Mouse (Mus musculus): ENCODE measurements around the gene Tmem270.

Gene Tmem270

DNA sequence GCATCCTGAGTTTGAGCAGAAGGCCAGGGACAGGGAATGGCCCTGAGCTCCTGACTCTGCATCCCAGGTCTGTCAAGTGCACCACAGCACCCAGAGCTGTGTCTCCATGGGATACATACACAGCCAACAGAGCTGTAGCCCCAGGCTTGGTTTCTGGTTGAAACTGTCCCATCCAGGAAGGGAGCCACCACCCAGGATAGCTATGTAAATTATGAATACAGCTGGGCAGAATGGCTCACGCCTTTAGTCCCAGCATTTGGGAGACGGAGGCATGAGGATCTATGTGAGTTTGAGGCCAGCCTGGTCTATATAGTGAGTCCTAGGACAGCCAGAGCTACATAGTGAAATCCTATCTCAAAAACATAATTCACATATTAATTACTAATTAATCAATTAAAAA, 23.5 kb upstream of the Tmem270 start:
- no peak for DNase-seq (ENCODE audit: low spot score in 2 of 2)

DNA sequence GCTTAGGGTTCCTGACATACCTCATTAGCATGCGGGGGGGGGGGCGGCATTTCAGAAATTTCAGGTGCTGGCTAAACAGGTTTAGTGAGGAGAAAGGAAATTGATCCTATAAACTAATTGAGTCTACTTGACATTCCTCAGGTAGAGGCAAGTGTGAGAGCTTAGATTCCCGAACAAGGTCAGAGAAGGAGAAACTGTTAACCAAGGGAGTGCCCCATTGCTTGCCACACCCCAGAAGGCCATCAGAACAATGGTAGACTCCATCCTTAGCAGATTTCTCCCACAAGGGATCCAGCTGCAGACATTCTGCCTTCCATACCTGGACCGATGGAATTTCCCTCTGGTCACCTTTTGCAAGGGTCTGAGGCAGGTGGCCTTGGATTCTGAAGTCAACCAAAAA, 20.2 kb upstream of the Tmem270 start:
- DNase-seq (ENCODE audit: low spot score in 2 of 2), result no peak

DNA sequence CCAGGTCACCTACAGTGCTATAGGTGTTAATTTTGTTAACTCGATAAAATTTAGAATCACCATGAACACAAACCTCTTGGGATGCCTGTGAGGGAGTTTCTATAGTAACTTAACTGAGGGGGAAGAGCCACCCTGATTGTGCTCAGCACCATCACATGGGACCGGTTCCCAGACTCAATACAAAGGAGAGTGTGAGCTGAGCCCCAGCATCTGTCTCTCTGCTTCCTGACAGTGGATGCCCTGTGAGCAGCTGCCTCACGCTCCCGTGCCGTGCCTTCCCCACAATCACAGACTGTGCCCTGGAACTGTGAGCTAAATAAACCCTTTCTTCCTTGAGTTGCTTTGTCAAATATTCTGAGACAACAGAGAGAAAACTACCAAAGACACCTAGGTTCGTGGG, 16.6 kb upstream of the Tmem270 start:
- no peak for DNase-seq (ENCODE audit: low spot score in 2 of 2)

DNA sequence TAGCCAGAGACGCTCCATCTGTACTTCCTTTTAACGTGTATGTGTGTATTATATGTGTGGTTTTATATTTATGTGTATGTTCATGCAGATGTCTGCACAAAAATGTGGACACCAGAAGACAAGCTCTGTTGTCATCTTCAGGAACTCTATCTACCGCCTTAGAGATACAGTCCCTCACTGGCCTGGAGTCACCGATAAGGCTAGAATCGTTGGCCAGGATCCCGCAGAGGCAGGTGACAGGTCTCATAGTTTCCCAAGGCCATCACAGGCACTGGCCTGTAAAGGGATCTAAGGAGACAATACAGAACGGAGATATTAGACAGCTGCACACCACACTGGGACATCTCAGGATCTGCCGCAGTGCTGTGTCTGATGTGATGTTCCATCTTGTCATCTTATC, 14.6 kb upstream of the Tmem270 start:
- no peak for DNase-seq (ENCODE audit: low spot score in 2 of 2)

DNA sequence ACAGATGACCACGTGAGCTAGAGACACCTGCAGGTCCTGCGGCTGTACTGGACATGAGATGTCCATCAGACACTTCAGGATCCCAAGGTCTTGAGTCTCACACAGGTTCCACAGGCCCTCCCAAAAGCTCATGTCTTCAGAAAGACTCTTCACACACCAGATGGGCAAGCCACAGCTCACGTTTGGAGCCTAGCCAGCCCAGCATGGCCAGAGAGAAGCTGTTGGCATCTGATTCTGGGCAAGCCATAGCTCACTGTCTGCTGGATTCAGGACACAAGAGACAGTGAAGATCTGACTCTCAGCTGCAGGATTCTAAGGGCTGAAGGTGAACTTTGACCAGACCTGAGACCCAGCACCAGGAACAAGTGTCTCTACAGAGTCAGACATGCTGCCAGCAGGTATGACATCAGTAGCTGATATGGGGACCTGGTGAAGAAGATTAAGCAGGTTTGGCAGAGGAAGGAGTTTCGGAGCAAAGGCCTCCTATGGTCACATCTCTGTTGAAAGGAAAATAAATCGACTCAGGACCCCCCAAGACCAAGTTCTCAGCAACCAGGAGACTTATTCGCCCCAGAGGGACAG, 13.7 kb upstream of the Tmem270 start:
- DNase-seq (ENCODE audit: low spot score in 2 of 2), result no peak

DNA sequence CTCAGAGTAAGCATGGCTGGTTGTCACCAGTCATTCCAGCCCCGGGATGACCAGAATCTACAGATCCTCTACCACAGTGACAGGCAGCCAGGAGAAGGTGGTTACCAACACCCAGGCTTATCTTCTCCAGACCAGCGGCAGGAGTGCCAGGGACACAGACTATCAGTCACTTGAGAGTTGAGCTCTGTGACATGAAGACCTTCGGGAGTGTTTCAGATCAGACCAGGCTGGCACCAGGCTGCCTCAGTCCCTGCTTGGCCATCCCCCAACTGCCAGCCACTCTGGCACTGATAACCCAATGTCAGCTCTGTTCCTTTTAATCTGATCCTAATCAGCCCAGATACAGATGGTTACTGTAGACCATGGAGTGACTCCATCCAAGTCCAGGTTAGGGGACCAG, 12.6 kb upstream of the Tmem270 start:
- no peak for DNase-seq (ENCODE audit: low spot score in 2 of 2)

DNA sequence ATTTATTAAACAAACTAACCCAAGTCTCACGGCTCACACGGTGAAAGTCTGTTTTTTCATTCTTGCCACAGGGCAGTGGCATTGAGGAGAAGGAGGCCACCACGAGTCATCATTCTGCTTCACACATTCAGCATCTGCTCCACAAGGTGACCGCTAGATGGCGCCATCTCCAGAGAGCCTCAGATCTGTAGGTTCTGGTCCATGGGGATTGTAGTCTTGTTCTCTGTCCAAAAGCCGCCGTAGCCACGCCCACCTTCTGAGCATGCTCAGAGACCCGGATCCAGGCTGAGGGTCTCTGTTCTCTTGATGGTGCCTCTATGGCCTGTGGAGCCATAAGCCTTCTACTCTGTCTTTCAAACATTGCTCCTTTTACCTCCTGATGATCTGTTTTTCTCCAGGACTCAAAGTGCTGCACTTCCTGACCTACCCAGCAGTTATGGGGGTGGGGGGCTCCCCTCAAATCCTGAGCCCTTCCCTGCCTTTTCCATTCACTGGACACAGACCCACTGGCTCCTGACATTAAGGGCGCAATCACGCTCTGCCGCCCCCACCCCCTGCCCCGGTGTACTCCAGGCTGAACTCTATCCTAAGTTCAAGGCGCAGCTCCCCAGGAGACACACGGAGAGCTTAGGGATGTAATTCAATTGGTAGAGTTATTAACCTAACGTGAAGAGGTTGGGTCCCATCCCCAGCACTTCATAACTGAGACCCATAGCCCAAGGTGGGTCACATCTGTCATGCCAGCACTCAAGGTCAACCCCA, 11.7 kb upstream of the Tmem270 start:
- DNase-seq (ENCODE audit: low spot score in 2 of 2), result peak; percentile 57 to 62

DNA sequence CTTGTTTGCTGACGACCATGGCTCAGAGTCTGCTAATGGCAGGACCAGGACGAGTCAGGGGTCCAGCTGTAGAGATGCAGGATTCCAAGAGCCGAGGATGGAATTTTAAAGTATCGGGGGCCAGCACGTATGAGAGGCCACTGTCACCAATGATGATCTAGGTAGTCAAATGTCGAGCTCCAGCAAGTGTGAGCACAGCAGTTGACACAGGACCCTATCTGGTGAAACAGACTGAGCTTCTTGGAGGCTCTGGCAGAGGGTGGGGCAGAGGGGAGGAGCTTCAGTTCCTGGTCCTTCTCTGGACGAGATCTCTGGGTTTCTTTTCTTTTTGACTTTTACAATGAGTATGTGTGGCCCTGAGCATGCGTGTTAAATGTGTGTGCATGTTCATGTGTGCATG, 8.8 kb upstream of the Tmem270 start, which contains the start of gene Cldn13:
TSS of gene Cldn13 (minus strand) at position 216 of the 400 bp plus-strand sequence.
- no peak for DNase-seq (ENCODE audit: low spot score in 2 of 2)

DNA sequence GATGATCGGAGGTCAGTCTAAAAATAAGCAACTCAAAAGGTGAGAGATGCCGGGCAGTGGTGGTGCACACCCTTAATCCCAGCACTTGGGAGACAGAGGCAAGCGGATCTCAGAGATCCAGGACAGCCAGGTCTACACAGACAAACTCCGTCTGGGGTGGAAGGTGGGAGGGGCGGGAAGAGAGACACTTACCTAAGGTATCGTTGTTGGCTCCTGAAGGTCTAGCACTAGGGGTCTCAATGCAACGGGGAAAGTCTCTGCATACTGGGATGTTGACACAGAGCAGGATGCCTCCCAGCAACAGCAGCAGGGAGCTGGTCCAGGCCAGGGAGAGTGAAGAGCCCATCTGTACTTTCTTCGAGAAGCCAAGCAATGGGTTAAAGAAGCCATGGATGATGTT, 8.0 kb upstream of the Tmem270 start:
- DNase-seq (ENCODE audit: low spot score in 2 of 2), result no peak

DNA sequence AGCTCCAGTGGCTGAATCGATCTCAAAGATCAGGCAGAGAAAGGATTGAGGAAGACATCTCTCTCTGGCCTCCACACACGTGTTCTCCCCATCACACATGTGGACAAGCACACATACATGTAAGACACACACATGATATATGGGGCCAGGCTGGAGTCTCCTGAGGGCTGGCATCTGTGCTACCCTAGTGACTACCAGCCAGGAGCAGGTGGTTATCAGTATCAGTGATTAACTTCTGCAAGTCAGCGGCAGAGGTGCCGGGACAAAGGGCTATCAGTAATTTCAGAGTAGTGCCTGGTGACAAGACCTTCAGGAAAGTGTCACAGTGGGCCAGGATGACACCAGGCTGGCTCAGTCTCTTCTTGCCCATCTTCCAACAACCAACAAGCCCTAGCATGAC, 7.2 kb upstream of the Tmem270 start:
- DNase-seq (ENCODE audit: low spot score in 2 of 2), result no peak

DNA sequence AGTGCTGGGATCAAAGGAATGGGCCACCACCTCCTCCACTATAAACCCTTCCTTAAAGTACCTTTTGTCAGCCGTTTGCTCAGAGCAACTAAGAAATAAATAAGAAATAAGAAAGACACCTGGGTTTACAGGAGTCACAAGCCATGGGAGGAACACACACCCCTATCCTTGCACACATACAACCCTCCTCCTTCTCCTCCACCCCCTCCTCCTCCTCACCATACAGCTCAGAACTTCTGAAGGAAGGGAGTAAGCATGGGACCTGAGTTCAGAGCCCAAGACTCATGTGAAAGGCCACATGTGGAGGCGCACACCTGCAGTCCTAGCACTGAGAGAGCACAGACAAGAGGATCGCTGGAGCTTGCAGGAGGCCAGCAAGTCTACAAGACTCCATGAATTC, 6.8 kb upstream of the Tmem270 start:
- no peak for DNase-seq (ENCODE audit: low spot score in 2 of 2)

DNA sequence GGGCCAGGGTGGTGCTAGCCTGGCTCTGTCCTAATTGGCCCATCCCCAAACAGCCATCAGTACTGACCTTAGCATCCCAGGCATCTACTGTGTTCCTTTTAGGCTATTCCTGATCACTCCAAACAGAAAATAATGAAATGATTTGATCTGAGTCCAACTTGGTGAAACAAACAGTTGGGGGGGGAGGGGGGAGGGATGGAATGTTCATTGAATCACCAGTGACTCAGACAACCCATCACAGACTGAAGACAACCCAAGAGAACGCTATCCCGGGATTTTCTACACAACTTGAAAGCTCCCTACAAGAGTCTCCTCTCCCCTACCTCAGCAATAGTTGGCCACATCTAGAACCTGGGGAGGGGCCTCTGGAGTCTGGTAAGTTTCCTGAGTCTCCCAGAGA, 5.4 kb upstream of the Tmem270 start:
- DNase-seq (ENCODE audit: low spot score in 2 of 2), result no peak

DNA sequence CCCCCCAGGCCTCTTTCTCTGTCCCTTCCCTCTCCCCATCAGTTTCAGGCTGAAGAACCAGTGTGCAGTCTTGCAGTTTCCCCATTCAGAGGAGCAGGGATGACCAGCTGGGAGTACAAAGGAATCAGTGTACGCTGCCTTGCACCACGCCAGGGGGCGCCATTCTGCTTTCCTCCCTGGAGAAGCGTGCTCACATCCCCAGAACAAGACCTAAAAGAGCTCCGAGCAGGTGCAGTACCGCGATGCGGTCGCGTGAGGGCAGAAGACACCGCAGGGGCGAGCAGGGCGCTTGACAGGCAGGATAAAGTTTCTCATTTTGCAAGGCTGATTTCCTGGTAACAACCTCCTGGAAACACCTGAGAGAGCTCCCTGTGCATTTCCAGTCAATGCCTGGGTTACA, 602 bp upstream of the Tmem270 start:
- peak; percentile 52 to 75 for DNase-seq (ENCODE audit: low spot score in 2 of 2)

DNA sequence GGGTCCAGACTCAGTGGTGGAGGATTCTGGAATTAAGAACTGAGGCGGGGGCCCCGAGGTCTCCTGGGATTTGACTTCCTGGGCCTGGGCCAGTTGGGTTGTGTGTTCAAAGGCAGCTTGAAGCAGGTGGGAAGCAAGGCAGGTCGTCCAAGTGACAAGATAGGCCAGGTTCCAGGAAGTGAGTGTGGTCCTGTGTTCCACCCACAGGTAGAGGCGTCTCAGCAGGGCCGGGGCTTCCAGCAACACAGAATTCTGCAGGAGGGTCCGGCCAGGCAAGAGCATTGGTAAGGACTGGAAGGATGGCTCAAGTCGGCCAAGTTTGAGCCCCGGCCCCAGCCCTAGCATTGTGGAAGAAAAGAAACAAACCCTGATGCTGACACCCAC, 4.9 kb downstream of the Tmem270 start:
- no peak for DNase-seq (ENCODE audit: low spot score in 2 of 2)

DNA sequence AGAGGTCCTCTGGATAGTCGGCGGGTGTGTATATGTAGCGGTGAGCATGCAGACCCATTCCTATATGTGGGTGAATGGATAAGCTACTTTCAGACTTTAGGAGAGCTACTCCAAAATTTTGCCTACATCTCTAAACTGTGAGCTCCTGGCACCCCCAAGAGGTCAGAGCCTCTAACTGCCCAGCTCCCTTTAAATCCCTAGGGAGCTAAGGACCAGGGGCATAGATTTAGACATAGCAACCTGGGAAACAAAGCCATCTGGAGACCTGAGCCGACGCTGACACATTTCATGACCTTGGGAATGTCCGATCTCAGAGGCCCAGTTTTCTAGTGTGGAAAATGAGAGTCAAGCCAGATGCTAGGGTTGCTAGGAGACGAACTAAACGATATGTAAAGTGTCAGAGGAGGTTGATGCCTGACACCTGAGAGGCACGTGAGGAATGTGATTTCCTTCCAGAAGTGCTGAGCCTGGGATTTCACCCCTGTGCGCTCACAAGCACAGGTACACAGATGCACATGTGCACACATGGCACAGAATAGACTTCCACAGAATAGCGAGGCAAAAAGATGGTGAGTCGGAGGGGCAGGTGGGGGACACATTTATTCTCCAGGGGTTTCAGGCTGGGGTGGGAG, 5.4 kb downstream of the Tmem270 start:
- DNase-seq (ENCODE audit: low spot score in 2 of 2), result no peak

DNA sequence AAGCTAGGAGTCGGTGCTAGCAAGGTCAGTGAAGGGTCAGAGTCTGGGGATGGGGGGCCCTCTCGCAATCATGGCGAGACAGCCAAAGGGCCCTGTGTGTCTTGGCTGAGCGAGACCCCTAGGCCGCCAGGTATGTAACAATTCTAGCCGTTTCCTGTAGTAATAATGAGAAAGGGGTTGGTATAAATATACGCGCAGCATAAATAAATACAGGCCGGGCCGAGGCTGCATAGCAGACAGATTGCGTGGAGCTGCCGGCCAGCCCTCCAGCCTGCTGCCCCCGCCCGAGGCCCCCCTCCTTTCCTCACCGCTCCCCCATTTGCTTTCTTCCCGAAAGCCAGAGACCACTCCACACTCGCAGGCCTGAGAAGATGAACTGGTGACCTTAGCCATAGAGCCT, 8.9 kb downstream of the Tmem270 start:
- DNase-seq (ENCODE audit: low spot score in 2 of 2), result no peak

DNA sequence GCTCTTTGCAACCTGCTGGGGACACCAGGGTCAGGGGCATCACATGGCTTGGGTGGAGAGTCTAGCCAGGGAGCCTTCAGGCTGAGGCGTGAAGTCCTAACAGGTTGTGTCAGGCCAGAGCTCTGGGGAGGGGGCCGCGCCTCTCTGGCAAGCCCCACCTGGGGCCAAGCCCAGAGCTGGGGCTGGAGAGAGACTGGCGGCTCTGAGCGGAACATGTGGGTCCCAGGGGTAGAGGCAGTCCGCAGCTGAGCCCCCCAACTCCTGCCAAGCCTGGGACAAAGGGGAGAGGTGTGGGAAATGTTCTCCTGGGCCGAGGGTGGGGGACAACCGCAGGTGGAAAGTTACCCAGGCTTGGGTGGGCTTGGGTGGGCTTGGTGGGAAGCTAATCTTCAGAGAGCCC, 9.6 kb downstream of the Tmem270 start:
- DNase-seq (ENCODE audit: low spot score in 2 of 2), result no peak

DNA sequence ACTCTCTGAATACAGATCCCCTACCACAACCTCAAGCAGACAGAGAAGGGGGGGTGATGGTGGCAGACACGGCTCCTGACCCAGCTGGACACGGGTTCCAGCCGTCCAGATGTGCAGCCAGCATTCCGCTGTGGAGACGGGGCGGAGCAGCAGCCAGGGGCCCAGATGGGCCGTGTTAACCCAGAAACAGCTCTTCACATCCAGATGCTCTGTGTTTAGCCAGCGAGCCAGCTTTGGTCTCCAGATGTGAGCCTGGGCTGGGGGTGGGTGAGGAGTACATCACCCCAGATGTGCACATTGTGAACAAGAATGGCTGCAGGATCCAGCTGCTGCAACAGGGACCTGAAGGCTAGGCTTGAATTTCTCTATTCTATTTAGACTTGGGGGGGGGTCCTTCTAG, 11.2 kb downstream of the Tmem270 start:
- no peak for DNase-seq (ENCODE audit: low spot score in 2 of 2)

DNA sequence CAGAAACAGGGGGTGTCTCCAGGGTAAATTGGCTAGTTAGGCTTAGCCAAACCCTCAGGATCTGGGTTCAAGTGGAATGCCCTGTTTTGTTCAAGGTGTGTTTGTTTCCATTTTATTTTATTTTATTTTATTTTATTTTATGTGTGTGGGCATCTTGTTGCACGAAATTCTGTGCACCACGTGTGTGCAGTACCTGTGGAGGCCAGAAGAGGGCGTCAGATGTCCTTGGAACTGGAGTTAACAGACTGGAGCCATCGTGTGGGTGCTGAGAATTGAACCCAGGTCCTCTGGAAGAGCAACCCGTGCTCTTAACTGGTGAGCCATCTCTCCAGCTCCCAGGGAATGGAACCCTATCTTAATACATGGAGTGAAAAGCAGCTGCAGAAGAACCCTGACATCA, 13.8 kb downstream of the Tmem270 start:
- DNase-seq (ENCODE audit: low spot score in 2 of 2), result no peak

DNA sequence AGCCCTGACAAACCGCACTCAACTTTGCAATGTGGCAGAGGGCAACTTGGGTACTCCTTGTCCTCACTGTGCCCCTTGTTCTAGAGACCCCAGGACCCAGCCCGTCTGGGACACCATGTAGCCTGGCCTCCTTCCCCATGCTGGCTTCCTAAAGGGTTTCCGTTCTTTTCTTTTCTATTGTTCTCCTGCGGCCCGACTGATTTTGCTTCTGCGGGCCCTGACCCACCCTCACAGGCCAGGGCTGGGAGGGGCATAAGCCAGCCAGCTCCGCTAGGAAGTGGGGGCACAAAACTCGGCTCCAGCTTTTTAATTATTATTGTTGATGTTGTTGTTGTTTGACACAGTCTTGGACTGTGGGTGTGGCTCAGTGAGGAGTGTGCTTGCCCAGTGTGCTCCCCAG, 15.0 kb downstream of the Tmem270 start:
- DNase-seq (ENCODE audit: low spot score in 2 of 2), result no peak

DNA sequence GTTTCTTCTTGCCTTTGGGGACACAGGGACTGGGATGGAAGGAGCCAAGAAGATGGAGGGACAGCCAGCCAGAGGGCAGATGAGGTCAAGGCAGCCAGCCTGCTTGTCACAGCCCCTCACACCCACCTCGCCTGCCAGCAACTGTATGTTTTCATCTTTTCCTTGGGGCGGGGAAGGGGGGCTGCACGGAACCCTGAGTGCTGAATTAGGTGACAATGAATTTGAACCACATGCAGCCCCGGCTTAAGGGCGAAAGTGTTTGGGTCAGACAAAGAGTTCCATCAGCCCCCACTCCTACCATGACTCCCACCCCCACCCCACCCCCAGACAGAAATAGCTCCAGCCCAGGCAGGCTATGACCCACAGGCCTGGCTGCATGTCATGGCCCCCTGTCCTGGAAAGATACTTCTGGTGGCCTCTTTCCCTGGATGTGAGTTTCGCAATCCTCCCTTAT, 15.9 kb downstream of the Tmem270 start:
- DNase-seq (ENCODE audit: low spot score in 2 of 2), result no peak

DNA sequence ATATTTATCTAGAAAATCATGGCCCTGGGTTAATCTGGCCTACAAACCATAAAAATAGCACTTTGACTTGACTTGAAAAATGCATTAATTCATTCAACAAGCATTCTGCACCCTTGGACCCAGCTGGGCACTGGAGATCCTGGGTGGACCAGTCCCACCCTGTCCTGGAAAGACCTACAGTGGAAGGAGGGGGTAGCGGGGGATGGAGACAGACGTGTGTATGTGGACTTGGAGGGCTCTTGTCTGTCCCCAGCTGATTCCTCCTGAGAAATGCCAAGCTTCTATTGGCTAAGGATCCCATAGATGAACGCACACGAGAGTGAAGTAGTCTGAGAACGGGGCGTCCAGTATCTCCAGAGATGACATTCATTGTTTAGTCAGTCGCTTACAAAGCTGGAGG, 18.0 kb downstream of the Tmem270 start:
- DNase-seq (ENCODE audit: low spot score in 2 of 2), result no peak
